In genomic region chr14:27179771-27180170, GRCm38 (mm10) we compare ENCODE assay signal across 24 mouse cellular contexts.
"Had no signal": no experiment of that assay in that cellular context is flagged by ENCODE, and none has a peak within 500 bp of the region (broad histone marks: within the 10 kb centered on the region; RNA-seq: fewer than 3 reads in every experiment).

No protein-coding gene starts in this region.

- H3K27me3 ChIP-seq: hindbrain, embryonic 12.5 days; intestine, embryonic 15.5 days; limb, embryonic 12.5 days; liver, embryonic 13.5 days; liver, embryonic 15.5 days had no signal

- DNase-seq: gastrocnemius, postnatal 14 days; heart, postnatal 14 days; heart, postnatal 4 days; kidney, adult 18-20 months; kidney, adult 8-10 months; kidney, postnatal 10 days; kidney, postnatal 25 days; kidney, postnatal 4 days; liver; liver, embryonic 13.5 days had no signal

- H3K4me1 ChIP-seq: hindbrain, embryonic 12.5 days had no signal

- ATAC-seq: hindbrain, embryonic 16.5 days; inflammation-experienced regulatory T-cells, adult 6 months; intestine, embryonic 15.5 days; intestine, postnatal 0 days had no signal

- H3K36me3 ChIP-seq: hindbrain, embryonic 10.5 days; hindbrain, embryonic 12.5 days; intestine, embryonic 15.5 days; limb, embryonic 10.5 days; limb, embryonic 12.5 days; liver, embryonic 13.5 days; liver, embryonic 15.5 days had no signal

- H3K9ac ChIP-seq: hindbrain, embryonic 12.5 days; hindbrain, embryonic 14.5 days; intestine, embryonic 15.5 days; limb, embryonic 12.5 days; liver, embryonic 13.5 days; liver, embryonic 15.5 days had no signal

- H3K4me2 ChIP-seq: heart, embryonic 11.5 days; hindbrain, embryonic 12.5 days; hindbrain, embryonic 14.5 days; intestine, embryonic 15.5 days; limb, embryonic 12.5 days; liver, embryonic 11.5 days; liver, embryonic 13.5 days; liver, embryonic 15.5 days had no signal

- H3K4me3 ChIP-seq: hindbrain, embryonic 10.5 days; hindbrain, embryonic 12.5 days; intestine, embryonic 15.5 days; layer of hippocampus, adult 2 months; left cerebral cortex, adult 2 months; limb, embryonic 10.5 days; limb, embryonic 12.5 days; liver, embryonic 13.5 days; liver, embryonic 15.5 days had no signal

- H3K9me3 ChIP-seq: hindbrain, embryonic 10.5 days; hindbrain, embryonic 12.5 days; intestine, embryonic 15.5 days; limb, embryonic 10.5 days; limb, embryonic 12.5 days; liver, embryonic 13.5 days; liver, embryonic 15.5 days had no signal

- H3K27ac ChIP-seq: hindbrain, embryonic 10.5 days; hindbrain, embryonic 12.5 days; hindbrain, embryonic 14.5 days; intestine, embryonic 15.5 days; layer of hippocampus, adult 2 months; left cerebral cortex, adult 2 months; limb, embryonic 10.5 days; limb, embryonic 12.5 days; liver, embryonic 13.5 days; liver, embryonic 15.5 days had no signal
